Mouse (Mus musculus): ENCODE data around the gene Asxl1. TPM values are rescaled to one million over a fixed set of nuclear protein-coding genes. Genes with fewer than 3 reads are reported as not detected.

The Asxl1 gene
- polyA plus RNA-seq, 1 experiment, result 55.7 TPM

GRCm38 (mm10) chr2:153418381-153418780 lies 72.8 kb downstream of the Asxl1 start:
- Histone ChIP-seq H3K27ac (ENCODE audit: insufficient read depth, low read length) (no peak overlapping the region), H3K27me3 (ENCODE audit: control insufficient read depth, insufficient read depth, low read length, poor library complexity, severe bottlenecking) (no peaks in the 10 kb centered on the region), H3K4me1 (ENCODE audit: control insufficient read depth, insufficient read depth, low read length) (no peaks in the 10 kb centered on the region), H3K36me3 (ENCODE audit: control insufficient read depth, insufficient read depth, low read length, poor library complexity, severe bottlenecking) (0 out of 2 replicates have a peak, but pooled peaks cover 3% of the 10 kb centered on the region), H3K9ac (ENCODE audit: low read depth, poor library complexity, severe bottlenecking) (no peak overlapping the region), H3K4me3 (ENCODE audit: low read depth, low read length) (no peak overlapping the region), H3K9me3 (replicated peaks; ENCODE audit: control insufficient read depth, insufficient read depth, low read length, poor library complexity, severe bottlenecking) (no peaks in the 10 kb centered on the region)
- no peak for TF ChIP-seq CTCF (IDR thresholded peaks at IDR 0.05; ENCODE audit: low read depth, low read length)
- TF ChIP-seq POLR2A (IDR thresholded peaks at IDR 0.05; ENCODE audit: insufficient read depth, low read length), result no peak
- no peak for TF ChIP-seq EP300 (IDR thresholded peaks at IDR 0.05; ENCODE audit: insufficient read depth, low read depth, low read length)

- Histone ChIP-seq H3K27me3 (ENCODE audit: control insufficient read depth, insufficient read depth, low read length, poor library complexity, severe bottlenecking) (no peaks in the 10 kb centered on the region), H3K36me3 (ENCODE audit: control insufficient read depth, insufficient read depth, low read length, poor library complexity, severe bottlenecking) (0 out of 2 replicates have a peak, but pooled peaks cover 3% of the 10 kb centered on the region), H3K4me3 (ENCODE audit: low read depth, low read length) (no peak overlapping the region), H3K9ac (ENCODE audit: low read depth, poor library complexity, severe bottlenecking) (no peak overlapping the region), H3K27ac (ENCODE audit: insufficient read depth, low read length) (no peak overlapping the region), H3K4me1 (ENCODE audit: control insufficient read depth, insufficient read depth, low read length) (no peaks in the 10 kb centered on the region), H3K9me3 (replicated peaks; ENCODE audit: control insufficient read depth, insufficient read depth, low read length, poor library complexity, severe bottlenecking) (no peaks in the 10 kb centered on the region)
- TF ChIP-seq EP300 (IDR thresholded peaks at IDR 0.05; ENCODE audit: insufficient read depth, low read depth, low read length) (no peak), CTCF (IDR thresholded peaks at IDR 0.05; ENCODE audit: low read depth, low read length) (no peak), POLR2A (IDR thresholded peaks at IDR 0.05; ENCODE audit: insufficient read depth, low read length) (no peak)
Observed at GRCm38 (mm10) chr2:153421233-153421632, 75.6 kb downstream of the Asxl1 start.

GRCm38 (mm10) chr2:153422051-153422450 lies 76.4 kb downstream of the Asxl1 start:
- Histone ChIP-seq H3K4me1 (ENCODE audit: control insufficient read depth, insufficient read depth, low read length) (no peaks in the 10 kb centered on the region), H3K9me3 (replicated peaks; ENCODE audit: control insufficient read depth, insufficient read depth, low read length, poor library complexity, severe bottlenecking) (no peaks in the 10 kb centered on the region), H3K27ac (ENCODE audit: insufficient read depth, low read length) (no peak overlapping the region), H3K4me3 (ENCODE audit: low read depth, low read length) (no peak overlapping the region), H3K27me3 (ENCODE audit: control insufficient read depth, insufficient read depth, low read length, poor library complexity, severe bottlenecking) (no peaks in the 10 kb centered on the region), H3K9ac (ENCODE audit: low read depth, poor library complexity, severe bottlenecking) (no peak overlapping the region), H3K36me3 (ENCODE audit: control insufficient read depth, insufficient read depth, low read length, poor library complexity, severe bottlenecking) (0 out of 2 replicates have a peak, but pooled peaks cover 3% of the 10 kb centered on the region)
- TF ChIP-seq CTCF (IDR thresholded peaks at IDR 0.05; ENCODE audit: low read depth, low read length) (no peak), EP300 (IDR thresholded peaks at IDR 0.05; ENCODE audit: insufficient read depth, low read depth, low read length) (no peak), POLR2A (IDR thresholded peaks at IDR 0.05; ENCODE audit: insufficient read depth, low read length) (no peak)

- Histone ChIP-seq H3K4me3 (ENCODE audit: low read depth, low read length) (no peak overlapping the region), H3K36me3 (ENCODE audit: control insufficient read depth, insufficient read depth, low read length, poor library complexity, severe bottlenecking) (no peaks in the 10 kb centered on the region), H3K27me3 (ENCODE audit: control insufficient read depth, insufficient read depth, low read length, poor library complexity, severe bottlenecking) (no peaks in the 10 kb centered on the region), H3K27ac (ENCODE audit: insufficient read depth, low read length) (no peak overlapping the region), H3K9ac (ENCODE audit: low read depth, poor library complexity, severe bottlenecking) (no peak overlapping the region), H3K9me3 (replicated peaks; ENCODE audit: control insufficient read depth, insufficient read depth, low read length, poor library complexity, severe bottlenecking) (no peaks in the 10 kb centered on the region), H3K4me1 (ENCODE audit: control insufficient read depth, insufficient read depth, low read length) (no peaks in the 10 kb centered on the region)
- TF ChIP-seq CTCF (IDR thresholded peaks at IDR 0.05; ENCODE audit: low read depth, low read length) (no peak), POLR2A (IDR thresholded peaks at IDR 0.05; ENCODE audit: insufficient read depth, low read length) (no peak), EP300 (IDR thresholded peaks at IDR 0.05; ENCODE audit: insufficient read depth, low read depth, low read length) (no peak)
Observed at GRCm38 (mm10) chr2:153423113-153423512, 77.5 kb downstream of the Asxl1 start.

- H3K4me3 ChIP-seq (ENCODE audit: low read depth, low read length), result no peak overlapping the region
- no peak overlapping the region for H3K9ac ChIP-seq (ENCODE audit: low read depth, poor library complexity, severe bottlenecking)
- no peaks in the 10 kb centered on the region for H3K27me3 ChIP-seq (ENCODE audit: control insufficient read depth, insufficient read depth, low read length, poor library complexity, severe bottlenecking)
- no peaks in the 10 kb centered on the region for H3K36me3 ChIP-seq (ENCODE audit: control insufficient read depth, insufficient read depth, low read length, poor library complexity, severe bottlenecking)
- no peaks in the 10 kb centered on the region for H3K4me1 ChIP-seq (ENCODE audit: control insufficient read depth, insufficient read depth, low read length)
- no peaks in the 10 kb centered on the region for H3K9me3 ChIP-seq (replicated peaks; ENCODE audit: control insufficient read depth, insufficient read depth, low read length, poor library complexity, severe bottlenecking)
- no peak overlapping the region for H3K27ac ChIP-seq (ENCODE audit: insufficient read depth, low read length)
- TF ChIP-seq CTCF (IDR thresholded peaks at IDR 0.05; ENCODE audit: low read depth, low read length) (no peak), EP300 (IDR thresholded peaks at IDR 0.05; ENCODE audit: insufficient read depth, low read depth, low read length) (no peak), POLR2A (IDR thresholded peaks at IDR 0.05; ENCODE audit: insufficient read depth, low read length) (no peak)
Observed at GRCm38 (mm10) chr2:153424557-153424956, 78.9 kb downstream of the Asxl1 start.

- Histone ChIP-seq H3K4me1 (ENCODE audit: control insufficient read depth, insufficient read depth, low read length) (no peaks in the 10 kb centered on the region), H3K9ac (ENCODE audit: low read depth, poor library complexity, severe bottlenecking) (no peak overlapping the region), H3K9me3 (replicated peaks; ENCODE audit: control insufficient read depth, insufficient read depth, low read length, poor library complexity, severe bottlenecking) (no peaks in the 10 kb centered on the region), H3K36me3 (ENCODE audit: control insufficient read depth, insufficient read depth, low read length, poor library complexity, severe bottlenecking) (no peaks in the 10 kb centered on the region), H3K27me3 (ENCODE audit: control insufficient read depth, insufficient read depth, low read length, poor library complexity, severe bottlenecking) (no peaks in the 10 kb centered on the region), H3K27ac (ENCODE audit: insufficient read depth, low read length) (no peak overlapping the region), H3K4me3 (ENCODE audit: low read depth, low read length) (no peak overlapping the region)
- TF ChIP-seq POLR2A (IDR thresholded peaks at IDR 0.05; ENCODE audit: insufficient read depth, low read length) (no peak), EP300 (IDR thresholded peaks at IDR 0.05; ENCODE audit: insufficient read depth, low read depth, low read length) (no peak), CTCF (IDR thresholded peaks at IDR 0.05; ENCODE audit: low read depth, low read length) (no peak)
Observed at GRCm38 (mm10) chr2:153425124-153425844, 79.7 kb downstream of the Asxl1 start.
